Mouse (Mus musculus): ENCODE data around the gene Erbb4. TPM values are rescaled to one million over a fixed set of nuclear protein-coding genes. Genes with fewer than 3 reads are reported as not detected.

Gene Erbb4
- polyA plus RNA-seq (2012; rRNA removed; ENCODE audit: low replicate concordance): not detected in 2 replicates

GRCm38 (mm10) chr1:69107485-69108158 lies at the start of gene Erbb4:
Gene Erbb4 (minus strand): TSS chr1:69108059.

